Mouse (Mus musculus) liver, postnatal 0 days (tissue): ENCODE data around the gene Prph. TPM values are rescaled to one million over a fixed set of nuclear protein-coding genes. Genes with fewer than 3 reads are reported as not detected.

Experiments used
- ATAC-seq: fragments of 200-750 bp; cut with Nextera tagmentation; 2 replicates; pipeline ENCODE4 v1.8.0; 2017; ENCODE audit warnings: mild to moderate bottlenecking, moderate library complexity
- DNase-seq: peaks from one replicate; pipeline ENCODE4 v3.0.0-alpha.2; 2016
- H3K27ac ChIP-seq: fragments of 300-500 bp; sonication (generic); 2 replicates; pipeline ENCODE4 v1.5.1; 2014; ENCODE audit warnings: antibody characterized with exemption, moderate library complexity, mild to moderate bottlenecking, low read depth
- H3K27me3 ChIP-seq: fragments of 300-500 bp; sonication (generic); 2 replicates; pipeline ENCODE4 v1.6.1; 2014; ENCODE audit warnings: low read length, control low read depth, mixed read lengths; ENCODE audit not compliant: insufficient read depth
- H3K36me3 ChIP-seq: fragments of 300-500 bp; sonication (generic); replicated peaks from 2 replicates; pipeline ENCODE4 v1.6.1; 2014; ENCODE audit warnings: mild to moderate bottlenecking, control low read depth, low read length, moderate library complexity, mixed read lengths; ENCODE audit not compliant: insufficient read depth
- H3K4me1 ChIP-seq: fragments of 300-500 bp; sonication (generic); 2 replicates; pipeline ENCODE4 v1.6.1; 2014; ENCODE audit warnings: antibody characterized with exemption, mild to moderate bottlenecking, control low read depth; ENCODE audit not compliant: insufficient read depth
- H3K4me2 ChIP-seq: fragments of 300-500 bp; sonication (generic); 2 replicates; pipeline ENCODE4 v1.6.1; 2014; ENCODE audit warnings: low read depth, mild to moderate bottlenecking, low read length, moderate library complexity, mixed read lengths
- H3K4me3 ChIP-seq: fragments of 300-500 bp; sonication (generic); 2 replicates; pipeline ENCODE4 v1.5.1; 2014; ENCODE audit warnings: low read depth, low read length
- H3K9ac ChIP-seq: fragments of 300-500 bp; sonication (generic); replicated peaks from 2 replicates; pipeline ENCODE4 v1.6.1; 2014; ENCODE audit warnings: mild to moderate bottlenecking, moderate library complexity
- H3K9me3 ChIP-seq: fragments of 300-500 bp; sonication (generic); 2 replicates; pipeline ENCODE4 v1.6.1; 2016; ENCODE audit warnings: mild to moderate bottlenecking, control low read depth, low read length, mixed read lengths
- CTCF ChIP-seq: sonication (generic); IDR thresholded peaks from 2 replicates; pipeline ENCODE4 v1.5.1; 2016; ENCODE audit warnings: antibody characterized with exemption, low read depth
- EP300 ChIP-seq: IDR thresholded peaks from 2 replicates; pipeline ENCODE4 v1.6.1; 2016; ENCODE audit warnings: antibody characterized with exemption, low read depth, mild to moderate bottlenecking
- WGBS: fragments of 180-500 bp; shearing (Covaris S2); extraction: QIAGEN DNeasy Blood & Tissue Kit; methylation state at CpG from one replicate; pipeline ENCODE4 v1.1.7; 2014; ENCODE audit not compliant: insufficient replicate concordance; 5-methylcytosine and 5-hydroxymethylcytosine counted together
- polyA plus RNA-seq: library from polyadenylated mRNA; unstranded; fragments of >200 nt; fragmentation: Nextera tagmentation; extraction: Ambion mirVana; gene quantifications from 2 replicates; pipeline ENCODE4 v1.2.1, GENCODE M21; 2015

The Prph gene
- polyA plus RNA-seq, 1 experiment from 2014 or later, result 0.85 TPM

DNA sequence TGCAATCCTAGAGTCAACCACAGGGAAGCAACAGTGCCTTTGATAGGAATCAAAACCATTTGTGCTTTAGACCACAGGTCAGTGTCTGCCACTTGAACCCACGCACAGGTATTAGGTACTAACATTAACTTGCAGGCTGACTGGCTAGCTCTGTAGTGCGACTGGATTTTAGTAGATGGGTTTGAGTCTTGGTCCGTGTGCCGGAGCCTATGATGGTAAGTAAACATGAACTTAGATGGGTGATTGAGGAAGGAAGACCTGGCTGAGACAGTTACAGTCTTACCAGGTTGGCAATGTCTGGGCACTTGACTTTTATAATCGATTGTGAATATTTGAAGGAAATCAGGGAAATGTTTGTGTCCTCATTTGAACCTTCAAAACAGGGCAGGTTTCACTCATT is 16.2 kb upstream of the Prph start:
- Histone ChIP-seq H3K36me3 (peaks cover 39% of the 10 kb centered on the region), H3K27ac (no peak overlapping the region), H3K27me3 (no peaks in the 10 kb centered on the region), H3K4me1 (peaks cover 23% of the 10 kb centered on the region), H3K9me3 (no peaks in the 10 kb centered on the region), H3K4me3 (no peak overlapping the region), H3K9ac (no peak overlapping the region), H3K4me2 (no peak overlapping the region)
- no peak for TF ChIP-seq EP300
- no peak for TF ChIP-seq CTCF
- 84% methylated on average over 5 of the region's 5 CpGs for WGBS
- ATAC-seq (no peak), DNase-seq (no peak)

DNA sequence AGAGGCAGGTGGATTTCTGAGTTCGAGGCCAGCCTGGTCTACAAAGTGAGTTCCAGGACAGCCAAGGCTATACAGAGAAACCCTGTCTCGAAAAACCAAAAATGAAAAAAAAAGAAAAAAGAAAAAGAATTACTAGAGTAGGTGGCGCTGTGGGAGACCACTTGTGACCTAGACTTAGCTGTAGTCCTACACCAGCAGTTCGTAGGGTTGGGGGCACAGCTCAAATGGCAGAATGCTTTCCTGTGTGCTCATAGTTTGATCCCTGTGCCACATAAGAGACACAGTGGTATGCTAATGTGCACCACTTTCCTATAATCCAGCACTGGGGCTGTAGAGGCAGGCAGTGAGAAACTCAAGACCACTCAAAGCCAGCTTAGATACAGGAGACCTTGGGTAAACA is 15.7 kb upstream of the Prph start:
- ATAC-seq (no peak), DNase-seq (no peak)
- Histone ChIP-seq H3K9ac (no peak overlapping the region), H3K27ac (no peak overlapping the region), H3K9me3 (no peaks in the 10 kb centered on the region), H3K36me3 (peaks cover 37% of the 10 kb centered on the region), H3K4me1 (peaks cover 22% of the 10 kb centered on the region), H3K27me3 (no peaks in the 10 kb centered on the region), H3K4me2 (no peak overlapping the region), H3K4me3 (no peak overlapping the region)
- TF ChIP-seq EP300 (no peak), CTCF (no peak)
- 79% methylated on average over 4 of the region's 4 CpGs for WGBS

DNA sequence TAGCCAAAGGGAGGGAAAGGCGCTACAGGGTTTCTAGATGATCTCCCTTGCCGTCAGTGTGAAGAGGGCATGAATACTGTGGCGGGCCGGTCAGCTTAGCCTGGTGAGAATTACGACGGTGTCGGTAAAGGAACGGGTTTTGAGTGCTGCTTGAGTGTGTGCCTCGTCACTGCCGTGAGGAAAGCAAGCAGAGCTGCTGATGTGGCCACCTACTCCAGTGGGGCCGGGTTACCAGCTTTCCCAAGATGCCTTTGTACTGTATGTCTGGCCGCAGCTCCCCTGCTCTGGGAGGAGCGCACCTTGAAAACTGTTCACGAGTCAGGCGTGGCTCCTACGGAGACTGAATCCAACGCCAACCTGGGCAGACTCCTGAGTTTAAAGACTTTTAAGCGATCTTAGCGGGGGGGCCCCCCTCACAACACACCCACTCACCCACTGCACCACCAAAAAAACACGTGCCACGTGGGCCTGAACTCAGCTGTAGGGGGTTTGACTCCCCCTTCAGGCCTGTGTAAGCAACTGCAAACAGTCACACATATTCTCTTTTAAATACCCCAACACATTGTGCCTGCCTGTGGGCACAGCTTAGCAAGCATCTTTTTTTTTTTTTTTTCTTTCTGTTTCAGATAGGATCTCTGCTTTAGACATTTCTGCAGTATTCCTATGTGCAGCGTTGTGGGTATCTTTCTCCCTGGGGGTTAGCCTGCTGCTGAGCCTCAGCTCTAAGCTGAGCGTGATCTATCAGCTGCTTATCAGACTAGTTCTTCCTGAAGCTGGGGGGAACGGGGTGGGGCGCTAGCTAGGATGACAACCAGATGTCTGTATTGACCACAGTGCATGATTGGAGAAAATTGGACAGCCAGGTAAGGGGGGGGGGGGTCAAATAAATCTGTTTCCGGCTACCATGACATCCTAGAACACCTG is 14.7 kb upstream of the Prph start:
- 68% methylated on average over 26 of the region's 26 CpGs for WGBS
- H3K9ac ChIP-seq, result no peak overlapping the region
- ATAC-seq, result no peak

DNA sequence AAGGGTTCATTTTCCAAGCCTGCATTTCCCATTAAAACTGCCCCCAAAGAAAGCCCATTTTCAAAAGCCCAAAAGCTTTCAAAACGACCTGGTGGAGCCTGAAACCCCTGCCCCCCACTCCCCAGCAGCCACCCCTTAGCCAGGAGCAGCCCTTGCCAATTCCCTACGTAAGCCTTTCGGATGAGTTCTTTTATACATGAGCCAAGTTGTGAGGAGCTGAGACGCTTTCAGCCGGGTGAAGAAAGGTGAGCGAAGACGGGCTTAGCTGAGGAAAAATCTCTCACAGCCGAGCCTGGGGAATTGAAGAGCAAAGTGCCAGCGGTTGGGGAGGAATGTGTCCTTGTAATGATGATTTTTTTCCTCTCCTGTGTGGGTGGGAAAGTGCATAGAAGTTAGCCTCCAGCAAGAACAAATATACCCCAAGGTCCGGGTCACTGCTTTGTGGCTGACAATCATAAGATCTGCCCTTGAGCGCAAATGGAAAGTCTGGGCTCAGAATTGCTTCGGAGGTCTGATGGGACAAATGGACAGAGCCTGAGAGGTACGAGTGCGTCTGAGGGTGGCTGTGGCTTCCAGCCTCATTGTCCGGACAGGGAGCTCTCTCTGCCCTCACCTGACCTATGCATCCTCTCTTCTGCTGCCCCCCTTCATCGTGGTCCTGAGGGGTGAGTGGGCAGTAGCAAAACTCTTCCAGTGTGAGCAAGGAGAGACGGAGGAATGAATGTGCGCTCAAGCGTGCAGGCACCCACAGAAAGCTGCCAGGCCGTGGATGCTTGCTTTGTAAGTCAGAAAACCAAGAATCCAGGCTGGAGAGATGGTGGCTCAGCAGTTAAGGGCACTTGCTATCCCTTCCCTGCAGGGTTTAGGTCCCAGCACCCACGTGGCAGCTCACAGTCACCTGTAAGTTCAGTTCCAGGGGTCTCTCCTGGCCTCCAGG is 13.8 kb upstream of the Prph start:
- Histone ChIP-seq H3K27me3 (no peaks in the 10 kb centered on the region), H3K4me3 (no peak overlapping the region), H3K36me3 (peaks cover 18% of the 10 kb centered on the region), H3K9ac (0 out of 2 replicates have a peak overlapping the region, but pooled peaks have one; percentile 34), H3K4me1 (peaks cover 15% of the 10 kb centered on the region), H3K9me3 (no peaks in the 10 kb centered on the region), H3K4me2 (no peak overlapping the region), H3K27ac (peak overlapping the region; percentile 87; the same call in 1 of the 2 replicates)
- peak; percentile 11 for DNase-seq
- ATAC-seq, result no peak
- TF ChIP-seq CTCF (no peak), EP300 (no peak)
- WGBS, result 65% methylated on average over 21 of the region's 21 CpGs

More for the DNA sequence above, 14.7 kb upstream of the Prph start:
- DNase-seq, result peak; percentile 18
- no peak overlapping the region for H3K4me2 ChIP-seq
- no peaks in the 10 kb centered on the region for H3K27me3 ChIP-seq
- no peak for TF ChIP-seq EP300
- TF ChIP-seq CTCF, result peak; percentile 60
- no peak overlapping the region for H3K27ac ChIP-seq
- H3K9me3 ChIP-seq, result no peaks in the 10 kb centered on the region
- H3K36me3 ChIP-seq, result peaks cover 27% of the 10 kb centered on the region
- H3K4me1 ChIP-seq, result peaks cover 19% of the 10 kb centered on the region
- H3K4me3 ChIP-seq, result no peak overlapping the region

DNA sequence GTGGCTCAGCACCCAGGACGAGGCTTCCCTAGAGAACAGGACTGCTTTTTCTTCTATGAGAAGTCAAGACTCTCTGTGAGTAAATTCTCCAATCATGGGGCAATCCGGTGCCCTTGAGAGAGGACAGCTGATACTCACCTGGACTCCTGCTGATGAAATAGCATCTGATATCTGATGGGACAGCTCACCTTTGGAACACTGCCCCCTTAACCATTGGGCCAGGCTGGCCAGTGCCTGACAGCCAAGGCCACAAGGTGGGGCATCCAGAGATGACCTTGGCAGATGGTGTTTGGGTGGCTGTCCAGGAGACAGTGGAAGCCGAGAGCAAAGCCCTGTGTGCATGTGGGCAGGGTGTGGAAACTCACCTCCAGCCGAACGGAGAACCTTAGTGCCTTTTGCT is 12.6 kb upstream of the Prph start:
- no peaks in the 10 kb centered on the region for H3K9me3 ChIP-seq
- WGBS, result 52% methylated on average over 5 of the region's 5 CpGs
- peaks cover 11% of the 10 kb centered on the region for H3K36me3 ChIP-seq
- no peak overlapping the region for H3K9ac ChIP-seq
- peak overlapping the region; percentile 87 for H3K27ac ChIP-seq
- H3K4me1 ChIP-seq, result peaks cover 13% of the 10 kb centered on the region; the same call in 1 of the 2 replicates
- no peak; the same call in 1 of the 2 replicates for TF ChIP-seq EP300
- TF ChIP-seq CTCF, result no peak
- peak; percentile 60 for DNase-seq
- H3K27me3 ChIP-seq, result no peaks in the 10 kb centered on the region
- peak; percentile 83 for ATAC-seq
- H3K4me2 ChIP-seq, result peak overlapping the region; percentile 8
- 0 out of 2 replicates have a peak overlapping the region, but pooled peaks have one; percentile 26 for H3K4me3 ChIP-seq
